Mouse (Mus musculus) inflammation-experienced regulatory T-cells (primary cell): ENCODE measurements around the gene Gpc2. TPM values are rescaled to one million over a fixed set of nuclear protein-coding genes. Genes with fewer than 3 reads are reported as not detected.

ENCODE experiments used
- polyA plus RNA-seq, 2 experiments: library from polyadenylated mRNA; unstranded; fragments of 100-300 nt; shearing (Covaris generic); gene quantifications; one replicate each; pipeline ENCODE4 v1.2.1; 2017

Gpc2 gene
- 1 to 10 TPM in 1 of 2 experiments, under 1 TPM in 1; 0.86 to 2.2 TPM for polyA plus RNA-seq

DNA sequence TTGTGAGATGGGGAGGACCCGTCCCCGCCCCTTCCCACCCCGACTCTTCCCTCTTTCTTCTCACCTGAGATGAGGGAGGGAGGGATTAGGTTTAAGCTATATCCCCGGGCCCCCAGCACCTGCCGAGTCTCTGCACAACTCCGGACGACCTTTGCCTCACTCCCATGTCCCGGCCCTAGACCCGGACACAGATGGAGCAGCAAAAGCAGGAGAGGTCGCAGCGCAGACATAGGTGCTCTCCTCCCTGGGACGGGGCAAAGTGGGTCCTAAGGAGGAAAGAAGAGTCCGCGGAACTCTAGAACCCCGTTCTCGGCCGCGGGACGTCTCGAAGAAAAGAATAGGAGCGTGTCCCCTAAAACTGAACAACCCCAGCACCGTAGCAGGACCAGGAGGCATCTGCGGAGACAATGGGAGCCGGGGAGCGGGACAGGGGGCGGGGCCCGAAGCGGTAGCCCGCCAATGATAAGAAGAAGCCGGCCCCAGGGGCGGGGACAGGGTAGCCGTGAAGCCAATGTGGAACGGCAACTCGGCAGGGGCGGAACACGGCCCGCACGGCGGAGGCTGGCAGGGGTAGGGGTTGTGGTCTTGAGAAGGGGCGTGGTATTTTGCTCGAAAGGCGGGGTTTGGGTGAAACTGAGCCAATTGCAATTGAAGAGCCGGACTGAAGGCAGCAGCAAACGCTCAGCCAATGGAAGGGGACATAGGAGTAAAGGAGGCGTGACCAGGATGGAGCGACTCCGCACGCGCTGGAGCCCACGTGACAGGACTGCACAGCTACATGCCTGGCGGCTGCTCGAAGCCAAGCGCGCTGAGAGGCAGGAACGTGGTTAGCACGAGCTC is at the start of gene Gpc2, which contains the start of the genes Gm43720 and Stag3:
TSS of gene Gpc2 (minus strand) at position 421 of the 840 bp plus-strand sequence.
TSS of gene Gm43720 (minus strand) at position 374 of the 840 bp plus-strand sequence.
TSS of gene Stag3 (plus strand) at position 656 of the 840 bp plus-strand sequence.

DNA sequence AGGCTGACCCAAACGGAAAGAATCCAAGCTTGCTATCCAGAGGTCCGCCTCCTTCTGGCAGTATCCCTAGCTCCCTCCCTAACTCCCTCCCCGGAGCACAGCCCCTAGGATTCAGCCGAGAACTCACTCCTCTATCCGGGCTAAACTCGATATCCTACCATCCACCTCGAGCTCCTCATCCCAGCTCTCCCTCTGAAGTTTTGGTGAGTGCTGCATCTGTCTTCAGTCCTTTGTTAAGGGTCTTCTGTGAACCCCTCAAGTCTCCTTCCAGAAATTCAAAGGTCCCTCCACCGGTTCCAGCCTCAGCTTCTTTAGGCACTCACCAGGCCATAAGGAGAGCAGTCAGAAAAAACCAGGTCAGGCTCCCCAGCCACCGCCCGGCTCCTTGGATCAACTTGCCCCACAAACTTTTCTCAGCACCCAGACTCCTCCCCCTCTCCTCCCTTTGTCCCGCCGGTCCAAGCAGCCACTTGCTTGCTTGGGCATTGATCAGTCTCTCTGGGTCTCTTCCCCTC is 7.3 kb downstream of the Gpc2 start, which contains the start of gene Gal3st4:
TSS of gene Gal3st4 (minus strand) at position 432 of the 515 bp plus-strand sequence.

DNA sequence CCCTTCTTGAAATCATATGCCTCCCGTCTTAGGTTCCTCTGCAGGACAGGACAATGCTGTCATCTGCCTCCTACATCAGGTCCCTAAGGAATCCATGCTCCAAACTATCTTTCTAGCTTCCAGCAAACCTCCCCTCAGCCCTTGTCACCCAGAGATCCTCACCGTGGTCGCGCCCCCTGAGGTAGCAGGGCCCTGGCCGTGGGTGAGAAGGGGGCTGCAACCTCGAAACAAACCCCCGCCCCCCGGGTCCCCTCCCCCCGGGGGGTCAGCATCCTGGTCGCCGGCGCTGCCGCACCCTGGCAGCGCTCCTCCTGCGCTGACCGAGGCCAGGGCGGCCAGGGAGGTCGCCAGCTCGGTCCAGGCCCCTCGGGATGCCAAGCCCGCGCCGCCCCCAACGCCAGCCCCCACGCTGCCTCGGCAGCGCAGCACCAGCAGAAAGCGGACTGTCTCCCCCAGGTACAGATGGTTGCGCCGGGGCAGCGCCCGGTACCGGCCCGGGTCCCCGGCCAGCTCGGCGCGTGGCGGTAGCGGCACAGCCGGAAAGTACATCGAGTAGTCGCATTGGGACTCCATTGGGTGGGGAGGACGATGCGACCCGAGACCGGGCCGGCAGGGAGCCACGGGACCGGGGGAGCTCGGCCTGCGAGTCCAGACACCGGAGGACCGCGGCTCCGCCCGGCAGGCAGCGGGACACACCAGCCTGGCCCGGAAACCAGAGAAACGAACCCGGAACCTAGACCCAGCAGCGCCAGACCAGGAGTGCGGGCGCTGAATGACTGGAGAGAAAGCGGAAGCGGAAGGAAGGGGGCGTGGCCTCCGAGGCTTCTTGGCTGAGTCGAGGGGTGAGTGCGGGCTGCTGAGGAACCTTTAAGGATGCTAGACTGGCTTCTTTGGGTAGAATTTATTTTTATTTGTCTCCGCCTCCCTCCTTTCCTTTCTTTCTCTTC is 16.3 kb downstream of the Gpc2 start, which contains the start of gene BC037034:
TSS of gene BC037034 (minus strand) at position 774 of the 947 bp plus-strand sequence.

DNA sequence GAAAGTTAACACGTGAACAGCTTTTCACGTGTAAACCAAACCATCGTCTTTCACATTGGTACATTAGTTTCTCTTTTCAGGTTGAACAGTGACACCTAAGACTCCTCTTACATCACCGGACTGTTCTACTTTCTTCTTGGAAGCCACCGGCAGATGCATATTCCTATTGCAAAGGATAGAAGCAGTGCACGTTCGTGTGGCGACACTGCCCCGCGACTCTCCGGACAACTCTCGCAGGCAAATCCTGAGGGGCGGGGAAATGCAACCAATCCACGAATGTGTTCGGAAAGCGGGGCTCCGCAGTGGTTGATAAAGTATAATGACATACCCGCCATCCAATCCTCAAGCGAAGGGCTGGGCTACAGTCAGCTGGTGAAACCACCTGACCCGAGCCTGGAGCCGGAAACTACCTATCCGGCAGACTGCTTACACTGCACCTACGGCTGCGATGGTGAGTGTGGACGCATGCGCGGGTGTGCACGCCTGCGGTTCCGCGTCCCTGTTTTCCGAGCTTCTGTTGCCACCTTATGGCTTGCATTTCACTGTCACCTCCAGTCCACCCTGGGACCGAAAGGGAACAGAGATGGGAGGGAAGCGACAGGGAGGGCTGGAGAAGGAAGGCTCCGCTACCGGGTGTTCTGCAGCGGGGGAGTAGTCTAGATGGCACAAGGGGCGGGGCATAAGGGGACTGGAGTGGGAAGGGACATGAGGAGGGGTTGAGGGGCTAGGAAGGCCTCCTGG is 24.3 kb downstream of the Gpc2 start, which contains the start of gene Lamtor4:
TSS of gene Lamtor4 (plus strand) at position 130 of the 741 bp plus-strand sequence.

DNA sequence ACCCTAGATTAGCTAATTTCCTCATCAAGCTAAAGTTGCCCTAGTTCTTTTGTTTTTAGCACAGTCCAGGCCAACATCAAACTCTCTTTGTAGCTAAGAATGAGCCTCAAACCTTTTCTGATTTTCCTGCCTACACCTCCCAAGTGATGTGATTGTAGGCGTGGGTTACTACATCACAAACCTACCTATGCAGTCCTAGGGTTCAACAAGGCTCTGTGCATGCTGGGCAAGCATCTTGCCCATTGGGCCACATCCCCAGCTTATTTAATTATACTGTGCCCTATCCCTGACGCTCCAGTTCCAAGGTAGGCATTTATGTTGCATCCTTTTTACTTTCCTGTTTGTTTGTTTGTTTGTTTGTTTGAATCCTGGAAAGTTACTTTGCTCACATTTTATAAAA is 54.1 kb downstream of the Gpc2 start, which contains the start of gene Nxpe5:
TSS of gene Nxpe5 (plus strand) at position 199 of the 400 bp plus-strand sequence.

Other genes starting within 250 kb of the Gpc2 start
- 1 to 10 TPM in 1 of 2 experiments, under 1 TPM in 1; 0.35 to 2.9 TPM for gene Smok3c, start 226.8 kb downstream of the Gpc2 start, polyA plus RNA-seq
- 10 to 100 TPM; 11.9 to 14.3 TPM for gene Zkscan1, start 194.9 kb downstream of the Gpc2 start, polyA plus RNA-seq
- 10 to 100 TPM; 23.1 to 27.3 TPM for gene Zscan21, start 163.1 kb downstream of the Gpc2 start, polyA plus RNA-seq
- 10 to 100 TPM; 21.3 to 26.4 TPM for gene Zfp113, start 124.3 kb downstream of the Gpc2 start, polyA plus RNA-seq
- gene Cops6, start 118.9 kb downstream of the Gpc2 start, polyA plus RNA-seq: 100 to 1,000 TPM; 183 to 192 TPM
- 1 to 10 TPM; 8.1 to 8.7 TPM for gene Ap4m1, start 108.0 kb downstream of the Gpc2 start, polyA plus RNA-seq
- 10 to 100 TPM; 57.4 to 74.1 TPM for gene Mcm7, start 107.6 kb downstream of the Gpc2 start, polyA plus RNA-seq
- gene Taf6, start 92.6 kb downstream of the Gpc2 start, polyA plus RNA-seq: 10 to 100 TPM; 44.9 to 56.9 TPM
- 10 to 100 TPM; 17.3 to 20.4 TPM for gene Cnpy4, start 92.5 kb downstream of the Gpc2 start, polyA plus RNA-seq
- gene Mblac1, start 85.7 kb downstream of the Gpc2 start, polyA plus RNA-seq: under 1 TPM; 0.93 to 0.99 TPM
- 1 to 10 TPM in 1 of 2 experiments, under 1 TPM in 1; 0.49 to 1.4 TPM for gene Nxpe5, start 54.1 kb downstream of the Gpc2 start, polyA plus RNA-seq
- 100 to 1,000 TPM in 1 of 2 experiments, 10 to 100 TPM in 1; 61.4 to 105 TPM for gene Lamtor4, start 24.5 kb downstream of the Gpc2 start, polyA plus RNA-seq
- gene BC037034, start 16.0 kb downstream of the Gpc2 start, polyA plus RNA-seq: 10 to 100 TPM; 35.3 to 42.7 TPM
- gene Gal3st4, start 7.2 kb downstream of the Gpc2 start, polyA plus RNA-seq: 1 to 10 TPM; 1.1 to 1.6 TPM
- under 1 TPM in 1 of 2 experiments, not detected in 1; 0.02 TPM for gene Gm43720, start within 50 bp of the Gpc2 start, polyA plus RNA-seq
- 1 to 10 TPM in 1 of 2 experiments, under 1 TPM in 1; 0.96 to 1.7 TPM for gene Stag3, start 235 bp upstream of the Gpc2 start, polyA plus RNA-seq
- 10 to 100 TPM in 1 of 2 experiments, 1 to 10 TPM in 1; 6.0 to 20.3 TPM for gene Pvrig, start 62.0 kb upstream of the Gpc2 start, polyA plus RNA-seq
- gene Zfp157, start 161.5 kb upstream of the Gpc2 start, polyA plus RNA-seq: 10 to 100 TPM; 21.6 to 29.5 TPM